Mouse (Mus musculus) limb, embryonic 12.5 days (tissue): ENCODE measurements around the gene Rab3gap2. TPM values are rescaled to one million over a fixed set of nuclear protein-coding genes. Genes with fewer than 3 reads are reported as not detected.

ENCODE experiments used
- ATAC-seq: fragments of 200-750 bp; cut with Nextera tagmentation; 2 replicates; pipeline ENCODE4 v1.8.0; 2017; ENCODE audit warnings: low read depth, moderate TSS enrichment; ENCODE audit not compliant: insufficient number of reproducible peaks, insufficient read depth, low FRiP score, low TSS enrichment
- H3K27ac ChIP-seq: fragments of 300-500 bp; sonication (generic); 2 replicates; pipeline ENCODE4 v1.5.1; 2016; ENCODE audit warnings: mild to moderate bottlenecking, moderate library complexity
- H3K27me3 ChIP-seq: fragments of 300-500 bp; sonication (generic); 2 replicates; pipeline ENCODE4 v1.6.1; 2016; ENCODE audit warnings: mild to moderate bottlenecking, moderate library complexity
- H3K36me3 ChIP-seq: fragments of 300-500 bp; sonication (generic); 2 replicates; pipeline ENCODE4 v1.6.1; 2016; ENCODE audit warnings: mild to moderate bottlenecking, moderate library complexity
- H3K4me1 ChIP-seq: fragments of 300-500 bp; sonication (generic); replicated peaks from 2 replicates; pipeline ENCODE4 v1.6.1; 2016
- H3K4me2 ChIP-seq: fragments of 300-500 bp; sonication (generic); 2 replicates; pipeline ENCODE4 v1.6.1; 2016; ENCODE audit warnings: mild to moderate bottlenecking, moderate library complexity
- H3K4me3 ChIP-seq: fragments of 300-500 bp; sonication (generic); replicated peaks from 2 replicates; pipeline ENCODE4 v1.5.1; 2016; ENCODE audit warnings: mild to moderate bottlenecking
- H3K9ac ChIP-seq: fragments of 300-500 bp; sonication (generic); replicated peaks from 2 replicates; pipeline ENCODE4 v1.6.1; 2016; ENCODE audit warnings: mild to moderate bottlenecking, moderate library complexity
- H3K9me3 ChIP-seq: fragments of 300-500 bp; sonication (generic); 2 replicates; pipeline ENCODE4 v1.6.1; 2016; ENCODE audit warnings: mild to moderate bottlenecking, moderate library complexity
- WGBS: fragments of 180-500 bp; shearing (Covaris S2); methylation state at CpG from one replicate; pipeline ENCODE4 v1.1.7; 2016; 5-methylcytosine and 5-hydroxymethylcytosine counted together
- microRNA counts: library from miRNA; unstranded; fragments of <30 nt; microRNA quantifications from one replicate; lab custom pipeline; 2017
- microRNA-seq: library from miRNA; unstranded; fragments of <30 nt; microRNA quantifications from one replicate; pipeline ENCODE4, GENCODE M21; 2017
- polyA plus RNA-seq: library from polyadenylated mRNA; unstranded; fragments of >200 nt; fragmentation: Nextera tagmentation; extraction: Ambion mirVana; gene quantifications from 2 replicates; pipeline ENCODE4 v1.2.1, GENCODE M21; 2016

The Rab3gap2 gene
- polyA plus RNA-seq, 1 experiment from 2014 or later: 24.6 TPM

- Histone ChIP-seq H3K9me3 (no peaks in the 10 kb centered on the region), H3K4me1 (peaks cover 9% of the 10 kb centered on the region), H3K4me3 (no peak overlapping the region), H3K9ac (no peak overlapping the region), H3K27me3 (no peaks in the 10 kb centered on the region), H3K4me2 (no peak overlapping the region), H3K36me3 (peaks cover 16% of the 10 kb centered on the region), H3K27ac (no peak overlapping the region)
- 87% methylated on average over 6 of the region's 6 CpGs for WGBS
- no peak for ATAC-seq
These were observed 131.4 kb downstream of the Rab3gap2 start for GRCm38 (mm10) chr1:185335231-185335765.

MicroRNA genes within 50 kb of the gene (microRNA counts, 519-probe panel; counts per million panel counts)
- microRNA mmu-miR-194 (lab: Ali Mortazavi, UCI): not detected
- microRNA mmu-miR-664 (lab: Ali Mortazavi, UCI): not detected

Small RNA genes lying within 50 kb of the gene (microRNA-seq; reads per million reads assigned to microRNA genes)
- not detected for gene Mir194-1
- 0.70 reads per million for gene Mir215
- gene Mir664: 3.0 reads per million, percentile 8 among the genes with 10 or more reads in this experiment

Other genes starting within 250 kb of the Rab3gap2 start
- 3.8 TPM in 2 replicates for gene Mark1, start 204.5 kb upstream of the Rab3gap2 start, polyA plus RNA-seq
- gene Iars2, start 125.3 kb downstream of the Rab3gap2 start, polyA plus RNA-seq: 30.3 and 30.7 TPM in 2 replicates
- 23.7 TPM in 2 replicates for gene Bpnt1, start 128.0 kb downstream of the Rab3gap2 start, polyA plus RNA-seq
- 148 and 151 TPM in 2 replicates for gene Eprs, start 158.9 kb downstream of the Rab3gap2 start, polyA plus RNA-seq